Mouse (Mus musculus): Measurements from ENCODE around the gene Cyth2.

DNA sequence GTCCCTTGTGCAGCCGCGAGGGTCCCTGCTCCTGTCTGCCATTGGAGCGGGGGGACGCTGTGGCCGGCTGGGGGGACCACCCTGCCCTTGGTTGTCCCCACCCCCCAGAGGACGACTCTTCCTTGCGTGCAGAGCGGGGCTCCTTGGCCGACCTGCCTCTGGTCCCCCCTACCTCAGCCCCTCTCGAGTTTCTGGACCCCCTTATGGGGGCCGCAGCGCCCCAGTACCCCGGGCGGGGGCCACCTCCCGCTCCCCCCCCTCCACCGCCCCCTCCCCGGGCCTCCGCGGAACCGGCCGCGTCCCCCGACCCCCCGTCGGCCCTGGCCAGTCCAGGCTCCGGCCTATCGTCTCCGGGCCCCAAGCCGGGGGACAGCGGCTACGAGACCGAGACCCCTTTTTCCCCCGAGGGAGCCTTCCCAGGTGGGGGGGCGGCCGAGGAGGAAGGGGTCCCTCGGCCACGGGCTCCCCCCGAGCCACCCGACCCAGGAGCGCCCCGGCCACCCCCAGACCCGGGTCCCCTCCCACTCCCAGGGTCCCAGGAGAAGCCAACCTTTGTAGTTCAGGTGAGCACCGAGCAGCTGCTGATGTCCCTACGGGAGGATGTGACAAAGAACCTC is 20.3 kb downstream of the Cyth2 start:
- TF ChIP-seq CTCF (IDR thresholded peaks at IDR 0.05; ENCODE audit: insufficient read depth, low read depth, low read length) = no peak
- TF ChIP-seq POLR2A (IDR thresholded peaks at IDR 0.05; ENCODE audit: insufficient read depth, low read depth, low read length) = no peak
